In genomic region chr11:44984381-44984780, GRCm38 (mm10) we compare ENCODE assay signal across 18 mouse cellular contexts.
DNase-seq lines count a peak whose midpoint lies in the region; ATAC-seq lines count a peak whose summit lies in the region.
"Had no signal": no experiment of that assay in that cellular context is flagged by ENCODE, and none has a peak within 500 bp of the region (broad histone marks: within the 10 kb centered on the region; RNA-seq: fewer than 3 reads in every experiment).

No protein-coding gene starts in this region.

- H3K27ac ChIP-seq in heart, embryonic 11.5 days (ENCODE audit: low read depth, low read length): no peak overlapping the region
- 0 out of 2 replicates have a peak overlapping the region, but pooled peaks have one; percentile 16 for H3K27ac ChIP-seq in brown adipose tissue, adult 24 weeks (replicated peaks; ENCODE audit: low read depth, low read length)
- no peak overlapping the region for H3K27ac ChIP-seq in intestine, embryonic 15.5 days
- H3K27ac ChIP-seq: embryonic facial prominence, embryonic 10.5 days; hindbrain, embryonic 13.5 days; hindbrain, postnatal 0 days had no signal

- 75% methylated on average over 7 of the region's 7 CpGs for WGBS in heart, embryonic 11.5 days (ENCODE audit: insufficient replicate concordance)
- WGBS in intestine, embryonic 15.5 days: 50% methylated on average over 7 of the region's 7 CpGs

- no peaks in the 10 kb centered on the region for H3K36me3 ChIP-seq in heart, embryonic 11.5 days (ENCODE audit: control insufficient read depth, insufficient read depth, low read length)
- no peaks in the 10 kb centered on the region for H3K36me3 ChIP-seq in intestine, embryonic 15.5 days
- H3K36me3 ChIP-seq: embryonic facial prominence, embryonic 10.5 days; hindbrain, embryonic 13.5 days had no signal

- no peaks in the 10 kb centered on the region for H3K9me3 ChIP-seq in heart, embryonic 11.5 days (replicated peaks; ENCODE audit: control insufficient read depth, low read length)
- no peaks in the 10 kb centered on the region for H3K9me3 ChIP-seq in intestine, embryonic 15.5 days
- H3K9me3 ChIP-seq: embryonic facial prominence, embryonic 10.5 days; hindbrain, embryonic 13.5 days had no signal

- ATAC-seq in heart, embryonic 11.5 days (replicated peaks; ENCODE audit: insufficient number of reproducible peaks, low FRiP score, low TSS enrichment): no peak
- ATAC-seq in intestine, embryonic 15.5 days: no peak
- ATAC-seq: forebrain, embryonic 14.5 days; hindbrain, postnatal 0 days had no signal

- H3K4me1 ChIP-seq in heart, embryonic 11.5 days (ENCODE audit: control insufficient read depth, insufficient read depth, low read length): no peaks in the 10 kb centered on the region
- H3K4me1 ChIP-seq in brown adipose tissue, adult 24 weeks (ENCODE audit: control insufficient read depth, insufficient read depth, insufficient read length, low read length): peaks cover 3% of the 10 kb centered on the region; the same call in 1 of the 2 replicates
- H3K4me1 ChIP-seq in intestine, embryonic 15.5 days (replicated peaks): no peaks in the 10 kb centered on the region

- H3K4me2 ChIP-seq in heart, embryonic 11.5 days: no peak overlapping the region
- H3K4me2 ChIP-seq in intestine, embryonic 15.5 days (replicated peaks): no peak overlapping the region
- H3K4me2 ChIP-seq: hindbrain, embryonic 13.5 days had no signal

- no peak overlapping the region for H3K9ac ChIP-seq in heart, embryonic 11.5 days (ENCODE audit: low read depth, low read length)
- H3K9ac ChIP-seq in intestine, embryonic 15.5 days: no peak overlapping the region
- H3K9ac ChIP-seq: hindbrain, embryonic 13.5 days had no signal

- H3K27me3 ChIP-seq in heart, embryonic 11.5 days (ENCODE audit: control insufficient read depth, insufficient read depth, low read length): no peaks in the 10 kb centered on the region
- H3K27me3 ChIP-seq in intestine, embryonic 15.5 days (replicated peaks): no peaks in the 10 kb centered on the region
- H3K27me3 ChIP-seq: CH12.LX; hindbrain, embryonic 13.5 days had no signal

- peak; percentile 63 for DNase-seq in heart, adult 11 months
- DNase-seq in lung, postnatal 25 days (ENCODE audit: low spot score): peak; percentile 13
- no peak for DNase-seq in lung, postnatal 36 days
- DNase-seq in retina, postnatal 1 day: peak; percentile 18
- DNase-seq: adrenal gland, adult 2 months; adrenal gland, postnatal 25 days; cerebellum, adult 2 months; cerebellum, postnatal 10 days; gastrocnemius, postnatal 10 days; heart, postnatal 10 days had no signal

- no peak overlapping the region for H3K4me3 ChIP-seq in heart, embryonic 11.5 days (ENCODE audit: low read depth, low read length)
- no peak overlapping the region for H3K4me3 ChIP-seq in brown adipose tissue, adult 24 weeks (ENCODE audit: insufficient read depth, low read depth, low read length)
- no peak overlapping the region for H3K4me3 ChIP-seq in intestine, embryonic 15.5 days (replicated peaks)
- H3K4me3 ChIP-seq: embryonic facial prominence, embryonic 10.5 days; hindbrain, embryonic 13.5 days had no signal
